Mouse (Mus musculus) erythroblast, embryonic 14.5 days (primary cell): Measurements from ENCODE around the gene Cacna1a.

Source experiments
- GATA1 ChIP-seq: IDR thresholded peaks from 2 replicates; pipeline ENCODE4 v1.6.1; 2012; ENCODE audit warnings: low read length, inconsistent platforms, mixed read lengths
- TAL1 ChIP-seq: IDR thresholded peaks from 3 replicates; pipeline ENCODE4 v1.6.1; 2012; ENCODE audit warnings: low read length, inconsistent platforms, mixed read lengths

DNA sequence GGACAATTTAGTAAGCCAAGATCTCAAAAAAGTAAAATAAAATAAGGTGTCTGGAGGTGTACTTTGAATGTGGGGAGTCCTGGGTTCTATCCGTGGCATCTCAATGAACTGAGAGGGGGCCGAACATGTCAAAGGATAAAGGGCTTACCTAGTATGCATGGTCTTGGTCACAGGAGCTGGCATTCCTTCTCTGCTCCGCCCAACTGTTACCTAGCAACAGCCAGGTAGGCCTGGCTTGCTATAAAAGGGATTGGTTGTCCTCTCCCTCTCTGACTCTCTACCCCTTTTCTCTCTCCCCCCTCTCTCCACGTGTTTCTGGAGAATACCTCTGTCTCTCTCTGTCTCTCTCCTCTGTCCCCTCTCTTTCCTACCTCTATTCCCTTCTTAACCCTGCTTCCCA lies 269.4 kb downstream of the Cacna1a start:
- TF ChIP-seq GATA1 (no peak), TAL1 (no peak)
